Mouse (Mus musculus): ENCODE measurements at regions not wholly inside any gene's neighbourhood (a gene's known extent, or its start where the extent isn't known, plus 50 kb on each side); places are given as distances from the start of the nearest gene placed in this dataset.
A peak's percentile ranks its signal among the peaks of the same experiment; 100 is the strongest.

- ATAC-seq (ENCODE audit: low FRiP score) = no peak
- 87% methylated on average over 1 of the region's 1 CpGs for WGBS
Measured at GRCm38 (mm10) chr12:39321453-39321852, 542.3 kb downstream of the Etv1 start.

GRCm38 (mm10) chr12:39326157-39326556 is 547.0 kb downstream of the Etv1 start:
- 79% methylated on average over 7 of the region's 7 CpGs for WGBS
- H3K9me3 ChIP-seq = no peaks in the 10 kb centered on the region
- H3K27ac ChIP-seq = no peak overlapping the region
- no peak overlapping the region for H3K4me2 ChIP-seq
- H3K27me3 ChIP-seq = no peaks in the 10 kb centered on the region
- no peak for ATAC-seq (ENCODE audit: low FRiP score)
- H3K36me3 ChIP-seq (replicated peaks) = no peaks in the 10 kb centered on the region
- H3K4me1 ChIP-seq = no peaks in the 10 kb centered on the region
- H3K4me3 ChIP-seq (replicated peaks) = no peak overlapping the region
- H3K9ac ChIP-seq = no peak overlapping the region

More at GRCm38 (mm10) chr12:39321453-39321852, 542.3 kb downstream of the Etv1 start:
- Histone ChIP-seq H3K4me1 (no peaks in the 10 kb centered on the region), H3K36me3 (replicated peaks) (no peaks in the 10 kb centered on the region), H3K4me2 (no peak overlapping the region), H3K9me3 (no peaks in the 10 kb centered on the region), H3K4me3 (replicated peaks) (no peak overlapping the region), H3K9ac (no peak overlapping the region), H3K27ac (no peak overlapping the region), H3K27me3 (no peaks in the 10 kb centered on the region)

- no peaks in the 10 kb centered on the region for H3K9me3 ChIP-seq
- no peak overlapping the region for H3K9ac ChIP-seq
- no peak overlapping the region for H3K4me2 ChIP-seq
- ATAC-seq (ENCODE audit: low FRiP score) = no peak
- no peak overlapping the region for H3K4me3 ChIP-seq (replicated peaks)
- no peaks in the 10 kb centered on the region for H3K4me1 ChIP-seq
- H3K27ac ChIP-seq = no peak overlapping the region
- H3K27me3 ChIP-seq = no peaks in the 10 kb centered on the region
- H3K36me3 ChIP-seq (replicated peaks) = no peaks in the 10 kb centered on the region
- WGBS = 87% methylated on average over 4 of the region's 4 CpGs
Measured at GRCm38 (mm10) chr12:39326668-39327299, 547.6 kb downstream of the Etv1 start.

GRCm38 (mm10) chr12:39328377-39328776 is 549.2 kb downstream of the Etv1 start:
- ATAC-seq (ENCODE audit: low FRiP score) = no peak
- Histone ChIP-seq H3K4me1 (no peaks in the 10 kb centered on the region), H3K4me2 (no peak overlapping the region)

GRCm38 (mm10) chr12:39339101-39339538 is 559.9 kb downstream of the Etv1 start:
- H3K4me2 ChIP-seq = no peak overlapping the region
- no peak for ATAC-seq (ENCODE audit: low FRiP score)
- H3K27ac ChIP-seq = no peak overlapping the region
- 89% methylated on average over 5 of the region's 5 CpGs for WGBS
- H3K36me3 ChIP-seq (replicated peaks) = no peaks in the 10 kb centered on the region
- H3K4me1 ChIP-seq = no peaks in the 10 kb centered on the region
- H3K4me3 ChIP-seq (replicated peaks) = no peak overlapping the region
- H3K9me3 ChIP-seq = no peaks in the 10 kb centered on the region
- no peaks in the 10 kb centered on the region for H3K27me3 ChIP-seq
- no peak overlapping the region for H3K9ac ChIP-seq

More at GRCm38 (mm10) chr12:39328377-39328776, 549.2 kb downstream of the Etv1 start:
- Histone ChIP-seq H3K27ac (no peak overlapping the region), H3K4me3 (replicated peaks) (no peak overlapping the region), H3K9ac (no peak overlapping the region), H3K27me3 (no peaks in the 10 kb centered on the region), H3K36me3 (replicated peaks) (no peaks in the 10 kb centered on the region), H3K9me3 (no peaks in the 10 kb centered on the region)

- no peak for ATAC-seq (ENCODE audit: low FRiP score)
- Histone ChIP-seq H3K9ac (no peak overlapping the region), H3K36me3 (replicated peaks) (no peaks in the 10 kb centered on the region), H3K27me3 (no peaks in the 10 kb centered on the region), H3K4me2 (no peak overlapping the region), H3K27ac (no peak overlapping the region), H3K9me3 (no peaks in the 10 kb centered on the region), H3K4me1 (no peaks in the 10 kb centered on the region), H3K4me3 (replicated peaks) (no peak overlapping the region)
- 67% methylated on average over 5 of the region's 5 CpGs for WGBS
Measured at GRCm38 (mm10) chr12:39341751-39342271, 562.6 kb downstream of the Etv1 start.

GRCm38 (mm10) chr12:39342327-39342726 is 563.1 kb downstream of the Etv1 start:
- Histone ChIP-seq H3K27me3 (no peaks in the 10 kb centered on the region), H3K4me3 (replicated peaks) (no peak overlapping the region), H3K4me2 (no peak overlapping the region), H3K9ac (no peak overlapping the region), H3K9me3 (no peaks in the 10 kb centered on the region), H3K4me1 (no peaks in the 10 kb centered on the region), H3K36me3 (replicated peaks) (no peaks in the 10 kb centered on the region), H3K27ac (no peak overlapping the region)
- 80% methylated on average over 9 of the region's 9 CpGs for WGBS
- peak; percentile 57; the same call in 1 of the 2 replicates for ATAC-seq (ENCODE audit: low FRiP score)

GRCm38 (mm10) chr12:39371480-39372245 is 592.5 kb downstream of the Etv1 start:
- no peaks in the 10 kb centered on the region for H3K9me3 ChIP-seq
- no peak overlapping the region for H3K27ac ChIP-seq
- H3K27me3 ChIP-seq = no peaks in the 10 kb centered on the region
- no peak overlapping the region for H3K4me3 ChIP-seq (replicated peaks)
- H3K9ac ChIP-seq = no peak overlapping the region
- H3K4me2 ChIP-seq = no peak overlapping the region
- ATAC-seq (ENCODE audit: low FRiP score) = no peak
- no peaks in the 10 kb centered on the region for H3K36me3 ChIP-seq (replicated peaks)
- no peaks in the 10 kb centered on the region for H3K4me1 ChIP-seq

- Histone ChIP-seq H3K36me3 (replicated peaks) (no peaks in the 10 kb centered on the region), H3K9me3 (no peaks in the 10 kb centered on the region), H3K4me1 (no peaks in the 10 kb centered on the region), H3K27ac (no peak overlapping the region), H3K9ac (no peak overlapping the region), H3K4me3 (replicated peaks) (no peak overlapping the region), H3K4me2 (no peak overlapping the region), H3K27me3 (no peaks in the 10 kb centered on the region)
- 95% methylated on average over 1 of the region's 1 CpGs for WGBS
- ATAC-seq (ENCODE audit: low FRiP score) = no peak
Measured at GRCm38 (mm10) chr12:39373721-39374120, 594.5 kb downstream of the Etv1 start.
